Mouse (Mus musculus) kidney, postnatal 0 days (tissue): ENCODE data around the gene Anks6. TPM values are rescaled to one million over a fixed set of nuclear protein-coding genes. Genes with fewer than 3 reads are reported as not detected.

ENCODE experiments used
- ATAC-seq: fragments of 200-750 bp; cut with Nextera tagmentation; replicated peaks from 2 replicates; pipeline ENCODE4 v1.8.0; 2017; ENCODE audit warnings: low read depth, moderate number of reproducible peaks, moderate TSS enrichment, moderate library complexity; ENCODE audit not compliant: low FRiP score
- DNase-seq: peaks from one replicate; pipeline ENCODE4 v3.0.0-alpha.2; 2016; ENCODE audit warnings: low spot score
- H3K27ac ChIP-seq: fragments of 300-500 bp; sonication (generic); 2 replicates; pipeline ENCODE4 v1.5.1; 2014; ENCODE audit warnings: mild to moderate bottlenecking
- H3K27me3 ChIP-seq: fragments of 300-500 bp; sonication (generic); 2 replicates; pipeline ENCODE4 v1.6.1; 2014; ENCODE audit warnings: low read length, mixed read lengths; ENCODE audit not compliant: insufficient read depth
- H3K36me3 ChIP-seq: fragments of 300-500 bp; sonication (generic); 2 replicates; pipeline ENCODE4 v1.6.1; 2014; ENCODE audit warnings: low read length, mixed read lengths; ENCODE audit not compliant: insufficient read depth
- H3K4me1 ChIP-seq: fragments of 300-500 bp; sonication (generic); replicated peaks from 2 replicates; pipeline ENCODE4 v1.6.1; 2014; ENCODE audit warnings: antibody characterized with exemption, low read length, mixed read lengths; ENCODE audit not compliant: insufficient read depth
- H3K4me2 ChIP-seq: fragments of 300-500 bp; sonication (generic); 2 replicates; pipeline ENCODE4 v1.6.1; 2014; ENCODE audit warnings: mild to moderate bottlenecking, low read length, moderate library complexity, mixed read lengths
- H3K4me3 ChIP-seq: fragments of 300-500 bp; sonication (generic); replicated peaks from 2 replicates; pipeline ENCODE4 v1.5.1; 2014; ENCODE audit warnings: low read depth, low read length
- H3K9ac ChIP-seq: fragments of 300-500 bp; sonication (generic); 2 replicates; pipeline ENCODE4 v1.6.1; 2014; ENCODE audit warnings: low read depth, low read length
- H3K9me3 ChIP-seq: fragments of 300-500 bp; sonication (generic); replicated peaks from 2 replicates; pipeline ENCODE4 v1.6.1; 2016; ENCODE audit warnings: low read length, inconsistent platforms, mixed read lengths
- CTCF ChIP-seq: IDR thresholded peaks from 2 replicates; pipeline ENCODE4 v1.5.1; 2016; ENCODE audit warnings: antibody characterized with exemption, low read depth, mild to moderate bottlenecking, moderate library complexity
- WGBS: fragments of 180-500 bp; shearing (Covaris S2); extraction: QIAGEN DNeasy Blood & Tissue Kit; methylation state at CpG from one replicate; pipeline ENCODE4 v1.1.7; 2014; 5-methylcytosine and 5-hydroxymethylcytosine counted together
- polyA plus RNA-seq: library from polyadenylated mRNA; unstranded; fragments of >200 nt; fragmentation: Nextera tagmentation; extraction: Ambion mirVana; gene quantifications from 2 replicates; pipeline ENCODE4 v1.2.1, GENCODE M21; 2015

Gene Anks6
- polyA plus RNA-seq, 1 experiment from 2014 or later, result 6.4 TPM

DNA sequence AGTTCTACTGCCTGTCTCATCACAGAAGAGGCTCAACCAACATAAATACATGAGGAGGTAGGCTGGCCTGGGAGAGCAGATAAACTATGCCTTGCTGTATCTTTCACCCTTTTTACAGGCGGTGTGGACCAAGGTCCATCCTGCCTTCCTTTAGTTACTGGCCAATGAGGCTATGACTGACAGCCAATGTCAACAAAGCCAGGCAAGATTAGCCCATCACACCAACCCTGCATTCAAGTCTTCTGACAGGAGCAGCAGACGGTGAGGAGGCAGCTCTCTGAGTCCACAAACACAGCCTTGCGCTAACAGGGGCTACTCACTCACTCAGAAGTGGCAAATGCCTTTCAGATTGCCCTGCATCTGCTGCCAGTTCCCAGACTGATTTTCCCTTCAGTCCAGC, 69.0 kb downstream of the Anks6 start:
- Histone ChIP-seq H3K4me2 (no peak overlapping the region), H3K4me3 (no peak overlapping the region), H3K9ac (no peak overlapping the region), H3K4me1 (no peaks in the 10 kb centered on the region; the same call in 1 of the 2 replicates), H3K9me3 (no peaks in the 10 kb centered on the region), H3K27ac (no peak overlapping the region), H3K27me3 (peaks cover 44% of the 10 kb centered on the region), H3K36me3 (no peaks in the 10 kb centered on the region)
- DNase-seq (no peak), ATAC-seq (no peak)
- WGBS, result 42% methylated on average over 3 of the region's 3 CpGs
- no peak for TF ChIP-seq CTCF

DNA sequence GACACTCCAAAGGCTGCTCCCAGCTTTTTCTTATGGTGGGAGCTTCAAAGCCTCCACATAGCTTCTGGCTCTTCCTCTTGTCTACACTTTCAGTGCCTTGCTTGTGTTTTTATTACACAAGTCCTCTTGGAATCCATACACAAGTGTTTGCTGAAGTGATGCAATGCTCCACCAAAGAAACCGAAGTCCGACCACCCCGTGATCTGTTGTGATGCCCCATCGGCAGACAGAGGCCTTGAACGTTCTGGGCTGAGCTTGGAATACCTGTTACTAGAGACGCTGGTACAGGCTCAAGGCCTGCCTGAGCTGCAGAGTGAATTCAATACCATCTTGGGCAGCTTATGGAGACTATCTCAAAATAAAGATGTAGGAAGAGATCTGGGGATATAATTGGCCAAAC, 69.4 kb downstream of the Anks6 start:
- no peaks in the 10 kb centered on the region; the same call in 1 of the 2 replicates for H3K4me1 ChIP-seq
- DNase-seq, result no peak
- H3K9ac ChIP-seq, result no peak overlapping the region
- 91% methylated on average over 6 of the region's 6 CpGs for WGBS
- no peak overlapping the region for H3K4me3 ChIP-seq
- no peak overlapping the region for H3K4me2 ChIP-seq
- no peaks in the 10 kb centered on the region for H3K9me3 ChIP-seq
- H3K36me3 ChIP-seq, result no peaks in the 10 kb centered on the region
- H3K27me3 ChIP-seq, result peaks cover 39% of the 10 kb centered on the region
- no peak overlapping the region for H3K27ac ChIP-seq
- ATAC-seq, result no peak
- TF ChIP-seq CTCF, result no peak

DNA sequence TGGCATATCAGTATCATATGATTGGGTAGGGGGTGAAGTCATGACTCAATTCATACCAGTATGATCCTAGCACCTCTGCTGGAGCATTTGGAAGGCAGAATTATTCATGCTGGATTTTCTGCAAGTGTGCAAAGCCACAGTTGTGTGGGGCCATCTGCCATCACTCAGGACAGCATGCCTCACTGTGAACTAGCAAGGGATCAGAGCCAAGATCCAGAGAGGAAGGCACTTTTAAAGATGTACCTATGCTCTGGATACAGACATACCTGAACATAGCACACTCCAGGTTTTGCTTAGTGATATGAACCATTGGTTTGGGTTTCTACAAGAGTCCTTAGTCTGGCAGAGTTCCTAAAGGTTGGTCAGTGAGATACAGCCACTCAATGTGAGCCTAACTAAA, 71.2 kb downstream of the Anks6 start:
- no peaks in the 10 kb centered on the region for H3K36me3 ChIP-seq
- H3K9me3 ChIP-seq, result no peaks in the 10 kb centered on the region
- no peak overlapping the region for H3K9ac ChIP-seq
- no peak overlapping the region for H3K4me2 ChIP-seq
- H3K4me1 ChIP-seq, result no peaks in the 10 kb centered on the region; the same call in 1 of the 2 replicates
- ATAC-seq (no peak), DNase-seq (no peak)
- no peak overlapping the region for H3K4me3 ChIP-seq
- H3K27me3 ChIP-seq, result peaks cover 23% of the 10 kb centered on the region
- no peak for TF ChIP-seq CTCF
- no peak overlapping the region for H3K27ac ChIP-seq

DNA sequence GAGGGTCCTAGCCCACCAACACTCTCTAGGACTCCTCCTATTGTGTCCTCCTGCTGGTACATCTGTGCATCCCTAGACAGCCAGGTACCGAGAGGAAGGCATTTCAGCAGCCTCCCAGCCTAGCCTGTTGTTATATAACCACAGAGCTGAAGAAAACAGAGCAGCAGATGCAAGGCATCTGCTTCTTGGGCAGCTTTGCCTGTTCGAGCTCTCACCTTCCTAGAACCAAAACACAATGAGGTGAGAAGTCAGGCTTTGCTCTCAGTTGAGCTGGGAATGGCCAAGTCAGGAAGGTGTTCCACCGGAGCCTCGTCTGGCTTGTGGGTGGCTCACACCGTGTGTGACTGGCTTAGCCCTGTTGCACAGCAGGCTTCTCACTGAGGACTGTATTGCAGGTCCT, 74.3 kb downstream of the Anks6 start:
- H3K4me1 ChIP-seq, result no peaks in the 10 kb centered on the region
- ATAC-seq (no peak), DNase-seq (no peak)
- H3K27me3 ChIP-seq, result no peaks in the 10 kb centered on the region
- H3K9me3 ChIP-seq, result no peaks in the 10 kb centered on the region
- no peak overlapping the region for H3K9ac ChIP-seq
- H3K4me3 ChIP-seq, result no peak overlapping the region
- H3K27ac ChIP-seq, result no peak overlapping the region
- WGBS, result 72% methylated on average over 5 of the region's 5 CpGs
- H3K4me2 ChIP-seq, result no peak overlapping the region
- TF ChIP-seq CTCF, result no peak
- H3K36me3 ChIP-seq, result no peaks in the 10 kb centered on the region

DNA sequence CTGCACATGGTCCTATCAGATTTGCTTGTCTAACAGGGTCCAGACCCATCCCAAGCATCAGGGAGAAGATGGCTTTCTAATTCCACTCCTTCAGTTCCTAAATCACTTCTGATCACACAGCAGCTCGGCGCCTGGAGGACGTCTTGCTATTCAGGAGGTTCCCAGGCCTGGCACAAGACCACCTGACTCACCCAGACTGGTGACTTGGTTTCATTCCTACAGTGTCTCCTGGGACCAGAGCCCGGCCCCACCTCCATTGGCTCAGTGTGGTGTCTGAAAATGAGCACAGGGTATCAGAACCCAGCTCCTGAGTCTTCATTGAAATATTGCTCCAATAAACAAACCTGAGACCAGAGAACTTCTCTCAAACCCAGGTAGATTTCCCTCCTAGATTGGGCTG, 75.1 kb downstream of the Anks6 start:
- WGBS, result 81% methylated on average over 4 of the region's 4 CpGs
- DNase-seq (no peak), ATAC-seq (no peak)
- Histone ChIP-seq H3K4me2 (no peak overlapping the region), H3K27me3 (no peaks in the 10 kb centered on the region), H3K4me3 (no peak overlapping the region), H3K9ac (no peak overlapping the region), H3K4me1 (no peaks in the 10 kb centered on the region), H3K9me3 (no peaks in the 10 kb centered on the region), H3K36me3 (no peaks in the 10 kb centered on the region), H3K27ac (no peak overlapping the region)
- no peak for TF ChIP-seq CTCF

DNA sequence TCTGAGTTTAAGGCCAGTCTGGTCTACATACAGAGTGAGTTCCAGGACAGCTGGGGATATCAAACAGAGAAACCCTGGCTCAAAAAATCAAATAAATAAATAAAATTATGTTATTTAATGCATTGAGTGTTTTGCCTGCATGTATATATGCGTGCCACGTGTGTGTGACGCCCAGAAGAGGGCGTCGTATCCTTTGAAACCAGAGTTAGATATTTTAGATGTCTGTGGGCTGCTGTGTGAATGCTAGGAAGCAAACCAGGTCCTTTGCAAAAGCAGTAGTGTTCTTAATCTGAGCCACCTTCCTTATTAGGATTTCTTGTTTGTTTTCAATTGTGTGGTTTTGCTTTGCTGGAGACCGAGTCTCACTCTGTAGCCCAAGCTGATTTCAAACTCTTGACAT, 78.9 kb downstream of the Anks6 start:
- no peaks in the 10 kb centered on the region for H3K4me1 ChIP-seq
- H3K4me2 ChIP-seq, result no peak overlapping the region
- 87% methylated on average over 6 of the region's 6 CpGs for WGBS
- TF ChIP-seq CTCF, result no peak
- H3K9me3 ChIP-seq, result no peaks in the 10 kb centered on the region
- DNase-seq (no peak), ATAC-seq (no peak)
- no peak overlapping the region for H3K27ac ChIP-seq
- no peak overlapping the region for H3K9ac ChIP-seq
- H3K4me3 ChIP-seq, result no peak overlapping the region
- H3K27me3 ChIP-seq, result no peaks in the 10 kb centered on the region
- H3K36me3 ChIP-seq, result no peaks in the 10 kb centered on the region

DNA sequence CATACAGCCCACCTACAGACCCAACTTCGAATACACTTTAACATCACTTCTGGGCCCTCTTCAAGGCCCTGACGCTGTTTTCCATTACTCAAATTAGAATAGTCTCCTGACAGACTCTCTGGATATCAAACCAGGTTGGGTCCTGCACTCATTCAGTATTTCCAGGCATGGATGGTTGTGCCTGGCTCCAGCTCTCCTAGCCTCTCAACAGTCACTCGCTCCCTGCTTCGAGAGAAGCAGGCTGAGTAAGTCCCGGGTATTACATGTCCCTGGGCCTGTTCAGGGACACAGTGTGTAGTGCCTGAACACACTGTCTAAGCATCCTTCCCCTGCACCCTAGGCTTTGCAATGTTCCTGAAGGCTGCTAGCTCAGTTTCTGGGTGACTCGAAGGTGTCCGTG, 80.1 kb downstream of the Anks6 start:
- no peaks in the 10 kb centered on the region for H3K36me3 ChIP-seq
- 90% methylated on average over 7 of the region's 7 CpGs for WGBS
- no peak overlapping the region for H3K4me2 ChIP-seq
- H3K9me3 ChIP-seq, result no peaks in the 10 kb centered on the region
- no peaks in the 10 kb centered on the region for H3K4me1 ChIP-seq
- no peak for TF ChIP-seq CTCF
- ATAC-seq (no peak), DNase-seq (no peak)
- no peak overlapping the region for H3K4me3 ChIP-seq
- H3K9ac ChIP-seq, result no peak overlapping the region
- H3K27me3 ChIP-seq, result no peaks in the 10 kb centered on the region
- H3K27ac ChIP-seq, result no peak overlapping the region
